Mouse (Mus musculus): ENCODE results near the gene Ptgr2. TPM values are rescaled to one million over a fixed set of nuclear protein-coding genes. Genes with fewer than 3 reads are reported as not detected.

The Ptgr2 gene
- polyA plus RNA-seq, 1 experiment from 2014 or later = 45.6 TPM

GRCm38 (mm10) chr12:84297851-84298250 is 12.8 kb downstream of the Ptgr2 start:
- Histone ChIP-seq H3K27ac (no peak overlapping the region), H3K9ac (ENCODE audit: low read depth, low read length) (no peak overlapping the region), H3K4me3 (replicated peaks; ENCODE audit: low read depth, low read length) (no peak overlapping the region), H3K4me1 (replicated peaks; ENCODE audit: insufficient read depth, low read length) (no peaks in the 10 kb centered on the region), H3K9me3 (replicated peaks; ENCODE audit: low read length) (no peaks in the 10 kb centered on the region), H3K4me2 (ENCODE audit: low read length) (no peak overlapping the region), H3K36me3 (ENCODE audit: insufficient read depth, low read length) (peaks cover 16% of the 10 kb centered on the region; the same call in 1 of the 2 replicates), H3K27me3 (ENCODE audit: insufficient read depth, low read length) (no peaks in the 10 kb centered on the region)
- ATAC-seq (replicated peaks; ENCODE audit: low FRiP score, low read depth) (no peak), DNase-seq (ENCODE audit: low spot score) (no peak)
- no peak for TF ChIP-seq CTCF (IDR thresholded peaks at IDR 0.05; ENCODE audit: low read depth)
- 91% methylated on average over 6 of the region's 6 CpGs for WGBS

- no peak for TF ChIP-seq CTCF (IDR thresholded peaks at IDR 0.05; ENCODE audit: low read depth)
- whole genome bisulfite sequencing = 98% methylated on average over 2 of the region's 2 CpGs
- peaks cover 10% of the 10 kb centered on the region; the same call in 1 of the 2 replicates for H3K36me3 ChIP-seq (ENCODE audit: insufficient read depth, low read length)
- no peaks in the 10 kb centered on the region for H3K9me3 ChIP-seq (replicated peaks; ENCODE audit: low read length)
- no peaks in the 10 kb centered on the region for H3K27me3 ChIP-seq (ENCODE audit: insufficient read depth, low read length)
- no peak overlapping the region for H3K4me2 ChIP-seq (ENCODE audit: low read length)
- ATAC-seq (replicated peaks; ENCODE audit: low FRiP score, low read depth) (no peak), DNase-seq (ENCODE audit: low spot score) (no peak)
- H3K4me3 ChIP-seq (replicated peaks; ENCODE audit: low read depth, low read length) = no peak overlapping the region
- H3K4me1 ChIP-seq (replicated peaks; ENCODE audit: insufficient read depth, low read length) = no peaks in the 10 kb centered on the region
- H3K9ac ChIP-seq (ENCODE audit: low read depth, low read length) = no peak overlapping the region
- H3K27ac ChIP-seq = no peak overlapping the region
Measured at GRCm38 (mm10) chr12:84299265-84299664, 14.2 kb downstream of the Ptgr2 start.

GRCm38 (mm10) chr12:84304101-84304500 is 19.1 kb downstream of the Ptgr2 start:
- Histone ChIP-seq H3K4me3 (replicated peaks; ENCODE audit: low read depth, low read length) (no peak overlapping the region), H3K4me2 (ENCODE audit: low read length) (no peak overlapping the region), H3K9ac (ENCODE audit: low read depth, low read length) (no peak overlapping the region), H3K36me3 (ENCODE audit: insufficient read depth, low read length) (peaks cover 15% of the 10 kb centered on the region; the same call in 1 of the 2 replicates), H3K9me3 (replicated peaks; ENCODE audit: low read length) (no peaks in the 10 kb centered on the region), H3K27ac (no peak overlapping the region), H3K4me1 (replicated peaks; ENCODE audit: insufficient read depth, low read length) (no peaks in the 10 kb centered on the region), H3K27me3 (ENCODE audit: insufficient read depth, low read length) (no peaks in the 10 kb centered on the region)
- TF ChIP-seq CTCF (IDR thresholded peaks at IDR 0.05; ENCODE audit: low read depth) = no peak
- DNase-seq (ENCODE audit: low spot score) (no peak), ATAC-seq (replicated peaks; ENCODE audit: low FRiP score, low read depth) (no peak)
- WGBS = 83% methylated on average over 5 of the region's 5 CpGs

GRCm38 (mm10) chr12:84304554-84304953 is 19.5 kb downstream of the Ptgr2 start:
- WGBS = 70% methylated on average over 1 of the region's 1 CpGs
- no peaks in the 10 kb centered on the region for H3K9me3 ChIP-seq (replicated peaks; ENCODE audit: low read length)
- H3K9ac ChIP-seq (ENCODE audit: low read depth, low read length) = no peak overlapping the region
- no peak for TF ChIP-seq CTCF (IDR thresholded peaks at IDR 0.05; ENCODE audit: low read depth)
- peaks cover 15% of the 10 kb centered on the region; the same call in 1 of the 2 replicates for H3K36me3 ChIP-seq (ENCODE audit: insufficient read depth, low read length)
- ATAC-seq (replicated peaks; ENCODE audit: low FRiP score, low read depth) = no peak
- no peak for DNase-seq (ENCODE audit: low spot score)
- H3K4me3 ChIP-seq (replicated peaks; ENCODE audit: low read depth, low read length) = no peak overlapping the region
- no peaks in the 10 kb centered on the region for H3K27me3 ChIP-seq (ENCODE audit: insufficient read depth, low read length)
- H3K27ac ChIP-seq = no peak overlapping the region
- H3K4me2 ChIP-seq (ENCODE audit: low read length) = no peak overlapping the region
- no peaks in the 10 kb centered on the region for H3K4me1 ChIP-seq (replicated peaks; ENCODE audit: insufficient read depth, low read length)

- Histone ChIP-seq H3K4me3 (replicated peaks; ENCODE audit: low read depth, low read length) (no peak overlapping the region), H3K4me2 (ENCODE audit: low read length) (no peak overlapping the region), H3K36me3 (ENCODE audit: insufficient read depth, low read length) (peaks cover 4% of the 10 kb centered on the region; the same call in 1 of the 2 replicates), H3K27me3 (ENCODE audit: insufficient read depth, low read length) (no peaks in the 10 kb centered on the region), H3K9me3 (replicated peaks; ENCODE audit: low read length) (no peaks in the 10 kb centered on the region), H3K27ac (no peak overlapping the region), H3K9ac (ENCODE audit: low read depth, low read length) (no peak overlapping the region), H3K4me1 (replicated peaks; ENCODE audit: insufficient read depth, low read length) (no peaks in the 10 kb centered on the region)
- TF ChIP-seq CTCF (IDR thresholded peaks at IDR 0.05; ENCODE audit: low read depth) = no peak
- 91% methylated on average over 3 of the region's 5 CpGs for WGBS
- ATAC-seq (replicated peaks; ENCODE audit: low FRiP score, low read depth) (no peak), DNase-seq (ENCODE audit: low spot score) (no peak)
Measured at GRCm38 (mm10) chr12:84311306-84311705, 26.3 kb downstream of the Ptgr2 start.

- H3K4me2 ChIP-seq (ENCODE audit: low read length) = peak overlapping the region; percentile 73
- DNase-seq (ENCODE audit: low spot score) (peak; percentile 10), ATAC-seq (replicated peaks; ENCODE audit: low FRiP score, low read depth) (no peak)
- H3K36me3 ChIP-seq (ENCODE audit: insufficient read depth, low read length) = no peaks in the 10 kb centered on the region
- WGBS = 31% methylated on average over 7 of the region's 7 CpGs
- H3K4me1 ChIP-seq (replicated peaks; ENCODE audit: insufficient read depth, low read length) = peaks cover 12% of the 10 kb centered on the region
- H3K27me3 ChIP-seq (ENCODE audit: insufficient read depth, low read length) = no peaks in the 10 kb centered on the region
- TF ChIP-seq CTCF (IDR thresholded peaks at IDR 0.05; ENCODE audit: low read depth) = no peak
- H3K27ac ChIP-seq = peak overlapping the region; percentile 97
- H3K9ac ChIP-seq (ENCODE audit: low read depth, low read length) = peak overlapping the region; percentile 95
- H3K4me3 ChIP-seq (replicated peaks; ENCODE audit: low read depth, low read length) = peak overlapping the region; percentile 99
- H3K9me3 ChIP-seq (replicated peaks; ENCODE audit: low read length) = no peaks in the 10 kb centered on the region
Measured at GRCm38 (mm10) chr12:84316006-84316405, 31.0 kb downstream of the Ptgr2 start.

Data from kidney, postnatal 0 days (tissue).